Mouse (Mus musculus) lung, postnatal 0 days (tissue): ENCODE data around the gene Galnt14. TPM values are rescaled to one million over a fixed set of nuclear protein-coding genes. Genes with fewer than 3 reads are reported as not detected.

Experiments used
- ATAC-seq: fragments of 200-750 bp; cut with Nextera tagmentation; 2 replicates; pipeline ENCODE4 v1.8.0; 2017; ENCODE audit warnings: moderate library complexity
- DNase-seq: peaks from one replicate; pipeline ENCODE4 v3.0.0-alpha.2; 2016; ENCODE audit warnings: low spot score
- H3K27ac ChIP-seq: fragments of 300-500 bp; sonication (generic); 2 replicates; pipeline ENCODE4 v1.5.1; 2014; ENCODE audit warnings: antibody characterized with exemption, mild to moderate bottlenecking, low read length, mixed read lengths
- H3K27me3 ChIP-seq: fragments of 300-500 bp; sonication (generic); replicated peaks from 2 replicates; pipeline ENCODE4 v1.6.1; 2014; ENCODE audit warnings: low read length, mixed read lengths; ENCODE audit not compliant: insufficient read depth
- H3K36me3 ChIP-seq: fragments of 300-500 bp; sonication (generic); 2 replicates; pipeline ENCODE4 v1.6.1; 2014; ENCODE audit warnings: low read length, mixed read lengths; ENCODE audit not compliant: insufficient read depth
- H3K4me1 ChIP-seq: fragments of 300-500 bp; sonication (generic); 2 replicates; pipeline ENCODE4 v1.6.1; 2014; ENCODE audit warnings: antibody characterized with exemption, low read depth, low read length, mixed read lengths; ENCODE audit not compliant: insufficient read depth
- H3K4me2 ChIP-seq: fragments of 300-500 bp; sonication (generic); replicated peaks from 2 replicates; pipeline ENCODE4 v1.6.1; 2014; ENCODE audit warnings: low read depth, mild to moderate bottlenecking, low read length, moderate library complexity, mixed read lengths
- H3K4me3 ChIP-seq: fragments of 300-500 bp; sonication (generic); 2 replicates; pipeline ENCODE4 v1.5.1; 2014; ENCODE audit warnings: low read depth, low read length
- H3K9ac ChIP-seq: fragments of 300-500 bp; sonication (generic); replicated peaks from 2 replicates; pipeline ENCODE4 v1.6.1; 2014; ENCODE audit warnings: low read depth, mild to moderate bottlenecking
- H3K9me3 ChIP-seq: fragments of 300-500 bp; sonication (generic); 2 replicates; pipeline ENCODE4 v1.6.1; 2016; ENCODE audit warnings: low read length, mixed read lengths
- CTCF ChIP-seq: IDR thresholded peaks from 2 replicates; pipeline ENCODE4 v1.5.1; 2016; ENCODE audit warnings: antibody characterized with exemption, mild to moderate bottlenecking
- EP300 ChIP-seq: IDR thresholded peaks from 2 replicates; pipeline ENCODE4 v1.6.1; 2016; ENCODE audit warnings: antibody characterized with exemption, mild to moderate bottlenecking, control low read depth
- WGBS: fragments of 180-500 bp; shearing (Covaris S2); extraction: QIAGEN DNeasy Blood & Tissue Kit; methylation state at CpG from one replicate; pipeline ENCODE4 v1.1.7; 2014; 5-methylcytosine and 5-hydroxymethylcytosine counted together
- polyA plus RNA-seq: library from polyadenylated mRNA; unstranded; fragments of >200 nt; fragmentation: Nextera tagmentation; extraction: Ambion mirVana; gene quantifications from 2 replicates; pipeline ENCODE4 v1.2.1, GENCODE M21; 2015

Galnt14 gene
- polyA plus RNA-seq, 1 experiment from 2014 or later = 0.06 TPM

DNA sequence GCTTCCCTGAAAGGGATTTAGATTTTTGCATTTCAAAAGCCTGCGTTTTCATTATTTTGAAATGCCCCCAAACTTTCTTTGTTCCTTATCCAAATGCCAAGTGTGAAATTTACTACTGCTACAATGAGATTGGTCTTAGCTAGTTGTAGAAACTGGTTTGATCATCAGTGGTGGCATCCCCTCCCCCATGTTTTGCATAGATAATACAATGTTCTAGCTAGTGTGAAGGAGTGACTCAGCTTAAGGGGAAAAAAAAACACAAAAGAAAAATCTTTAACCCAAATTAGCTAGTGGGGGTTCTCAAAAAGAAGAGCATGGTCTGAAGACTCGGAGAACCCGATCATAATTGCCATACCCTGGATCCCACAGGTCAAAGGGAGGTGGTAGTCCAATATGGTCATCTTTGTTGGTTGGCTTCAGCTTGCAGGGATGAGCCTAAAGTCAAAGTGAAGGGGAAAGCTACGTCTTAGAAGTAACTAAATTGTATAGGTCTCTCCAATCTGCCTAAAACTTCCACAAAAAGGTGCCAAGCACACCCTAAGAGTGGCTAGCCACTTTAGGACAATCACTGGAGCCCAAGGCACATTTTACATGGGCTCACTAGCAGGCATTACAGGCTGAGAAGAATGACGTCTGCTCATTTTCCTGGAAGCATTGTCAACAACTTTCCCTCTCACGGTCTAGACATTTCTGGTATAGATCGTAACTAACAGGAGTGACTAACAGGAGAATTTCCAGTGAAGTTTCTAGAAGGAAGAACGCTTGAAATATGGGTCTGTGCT, 4.4 kb upstream of the Galnt14 start:
- Histone ChIP-seq H3K9me3 (no peaks in the 10 kb centered on the region), H3K9ac (no peak overlapping the region), H3K4me3 (no peak overlapping the region), H3K4me1 (0 out of 2 replicates have a peak, but pooled peaks cover 7% of the 10 kb centered on the region), H3K27ac (no peak overlapping the region), H3K27me3 (peaks cover 19% of the 10 kb centered on the region), H3K4me2 (no peak overlapping the region), H3K36me3 (no peaks in the 10 kb centered on the region)
- no peak for ATAC-seq
- TF ChIP-seq EP300 (no peak), CTCF (no peak)
- no peak for DNase-seq
- WGBS = 76% methylated on average over 8 of the region's 8 CpGs

DNA sequence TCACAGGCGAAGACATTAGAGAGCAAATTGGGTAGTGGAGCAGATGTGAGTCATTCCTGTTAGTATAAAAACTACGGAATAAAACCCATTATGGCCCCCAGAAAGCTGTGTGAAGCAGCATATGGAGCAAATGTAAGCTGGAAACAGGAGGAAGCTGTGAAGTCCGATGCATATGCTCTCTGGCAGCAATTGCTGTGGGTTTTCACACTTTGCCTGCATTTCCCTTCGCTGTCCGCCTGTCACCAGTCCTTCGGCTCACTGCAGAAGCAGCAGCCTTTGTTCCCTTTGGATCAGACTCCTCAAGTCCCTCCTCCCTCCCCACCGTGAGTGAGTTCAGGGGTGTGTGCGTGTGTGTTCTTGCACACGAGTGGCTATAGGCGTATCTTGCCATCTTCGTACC, 3.1 kb upstream of the Galnt14 start:
- no peaks in the 10 kb centered on the region for H3K9me3 ChIP-seq
- TF ChIP-seq EP300 = no peak
- TF ChIP-seq CTCF = no peak
- H3K4me2 ChIP-seq = no peak overlapping the region
- no peak overlapping the region for H3K4me3 ChIP-seq
- no peak for DNase-seq
- 0 out of 2 replicates have a peak, but pooled peaks cover 8% of the 10 kb centered on the region for H3K4me1 ChIP-seq
- no peaks in the 10 kb centered on the region for H3K36me3 ChIP-seq
- WGBS = 40% methylated on average over 11 of the region's 11 CpGs
- H3K9ac ChIP-seq = no peak overlapping the region
- peaks cover 25% of the 10 kb centered on the region for H3K27me3 ChIP-seq
- no peak for ATAC-seq
- no peak overlapping the region for H3K27ac ChIP-seq

DNA sequence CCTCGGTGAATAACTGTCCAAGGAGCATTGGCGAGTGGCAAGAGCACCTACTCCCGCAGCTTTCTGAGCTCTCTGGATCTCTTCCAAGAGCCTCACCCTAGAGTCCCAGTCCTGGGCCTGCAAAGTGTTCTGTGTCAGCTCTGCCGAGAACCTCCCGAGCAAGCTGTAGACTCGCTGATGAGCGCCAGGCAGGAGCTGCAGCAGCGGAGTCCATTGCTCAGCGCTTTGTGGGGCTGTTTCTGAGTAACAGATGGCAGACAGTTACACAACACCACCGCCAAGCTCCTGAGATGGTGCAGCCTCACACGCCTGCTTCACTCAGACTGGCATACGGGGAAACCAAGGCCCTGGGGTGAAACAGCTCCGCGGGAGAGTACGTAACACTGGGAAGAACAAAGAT, 1.7 kb upstream of the Galnt14 start:
- Histone ChIP-seq H3K4me3 (no peak overlapping the region), H3K4me2 (no peak overlapping the region), H3K9me3 (no peaks in the 10 kb centered on the region; the same call in 1 of the 2 replicates), H3K27me3 (peaks cover 25% of the 10 kb centered on the region), H3K4me1 (0 out of 2 replicates have a peak, but pooled peaks cover 8% of the 10 kb centered on the region), H3K9ac (no peak overlapping the region), H3K36me3 (no peaks in the 10 kb centered on the region), H3K27ac (no peak overlapping the region)
- DNase-seq (no peak), ATAC-seq (no peak)
- TF ChIP-seq EP300 (no peak), CTCF (no peak)
- WGBS = 60% methylated on average over 15 of the region's 15 CpGs

DNA sequence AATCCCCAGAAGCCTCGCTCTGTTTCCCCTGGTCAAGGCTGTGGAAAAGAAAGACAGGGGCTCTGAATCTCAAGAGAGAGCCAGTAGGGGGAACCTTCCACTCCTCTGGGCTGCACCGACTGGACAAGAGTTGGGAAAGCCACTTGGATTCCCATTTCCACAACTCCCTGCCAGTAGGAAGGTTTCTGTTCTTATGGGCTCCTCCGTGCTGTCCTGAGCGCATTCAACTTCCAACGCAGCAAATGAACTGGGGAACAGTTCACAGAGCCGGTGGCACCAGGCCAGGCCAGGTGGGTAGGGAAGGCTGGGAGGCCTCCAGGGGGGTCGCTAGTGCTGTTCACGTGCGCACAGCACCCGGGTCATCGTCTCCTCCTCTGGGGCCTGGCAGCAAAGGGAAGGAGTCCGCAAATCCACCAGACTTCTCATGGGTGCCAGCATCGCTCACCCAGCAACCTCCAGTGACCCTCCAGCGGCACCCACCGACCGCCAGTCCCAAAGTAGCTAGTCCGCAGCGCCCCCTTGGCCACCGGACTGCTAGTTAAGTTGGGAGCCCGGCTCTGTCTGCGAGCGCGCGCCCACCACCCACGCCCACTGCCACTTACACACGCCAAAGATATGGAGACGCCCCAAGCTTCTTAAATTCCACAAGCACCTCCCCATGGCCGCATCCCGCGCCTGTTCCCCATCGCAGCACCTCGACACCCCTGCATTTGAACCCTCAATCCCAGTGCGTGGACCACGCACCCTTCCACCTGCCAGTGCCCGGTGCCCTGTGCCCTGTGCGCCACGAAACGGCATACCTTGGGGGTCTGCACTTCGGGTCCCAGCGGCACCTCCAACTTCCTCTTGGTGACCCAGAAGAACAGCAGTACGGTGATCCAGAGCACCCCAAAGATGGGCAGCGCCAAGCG, 867 bp downstream of the Galnt14 start:
- TF ChIP-seq EP300 (no peak), CTCF (no peak)
- H3K9me3 ChIP-seq = no peaks in the 10 kb centered on the region; the same call in 1 of the 2 replicates
- DNase-seq = peak; percentile 5
- peak overlapping the region; percentile 69 for H3K4me2 ChIP-seq
- no peak overlapping the region for H3K27ac ChIP-seq
- H3K27me3 ChIP-seq = peaks cover 25% of the 10 kb centered on the region
- H3K4me1 ChIP-seq = 0 out of 2 replicates have a peak, but pooled peaks cover 8% of the 10 kb centered on the region
- ATAC-seq = no peak
- no peaks in the 10 kb centered on the region for H3K36me3 ChIP-seq
- H3K9ac ChIP-seq = no peak overlapping the region
- H3K4me3 ChIP-seq = peak overlapping the region; percentile 41
- WGBS = 2% methylated on average over 42 of the region's 43 CpGs

DNA sequence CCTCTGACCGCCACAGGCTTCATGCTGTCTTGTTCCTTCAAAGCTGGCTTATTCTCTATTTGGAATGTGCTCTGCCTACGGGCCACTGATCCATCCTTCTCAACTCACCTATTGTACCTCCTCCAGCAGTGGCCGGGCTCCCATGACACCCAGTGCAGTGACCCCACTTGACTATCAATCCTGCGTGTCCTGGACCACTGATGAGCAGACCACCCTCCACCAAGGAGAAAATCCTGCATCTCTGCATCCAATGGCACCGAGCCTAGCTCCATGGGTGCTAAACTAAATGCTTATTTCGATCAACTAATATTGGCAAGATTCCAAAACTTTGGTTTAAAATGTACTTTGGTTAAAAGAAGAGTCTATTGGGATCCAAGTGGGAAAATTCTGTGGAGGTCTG, 1.8 kb downstream of the Galnt14 start:
- DNase-seq = no peak
- H3K9ac ChIP-seq = no peak overlapping the region
- H3K9me3 ChIP-seq = no peaks in the 10 kb centered on the region; the same call in 1 of the 2 replicates
- WGBS = 83% methylated on average over 6 of the region's 6 CpGs
- no peak overlapping the region for H3K4me3 ChIP-seq
- H3K27me3 ChIP-seq = peaks cover 25% of the 10 kb centered on the region
- TF ChIP-seq CTCF = no peak
- TF ChIP-seq EP300 = no peak
- H3K27ac ChIP-seq = no peak overlapping the region
- H3K4me1 ChIP-seq = 0 out of 2 replicates have a peak, but pooled peaks cover 8% of the 10 kb centered on the region
- no peak overlapping the region for H3K4me2 ChIP-seq
- H3K36me3 ChIP-seq = no peaks in the 10 kb centered on the region
- no peak for ATAC-seq

DNA sequence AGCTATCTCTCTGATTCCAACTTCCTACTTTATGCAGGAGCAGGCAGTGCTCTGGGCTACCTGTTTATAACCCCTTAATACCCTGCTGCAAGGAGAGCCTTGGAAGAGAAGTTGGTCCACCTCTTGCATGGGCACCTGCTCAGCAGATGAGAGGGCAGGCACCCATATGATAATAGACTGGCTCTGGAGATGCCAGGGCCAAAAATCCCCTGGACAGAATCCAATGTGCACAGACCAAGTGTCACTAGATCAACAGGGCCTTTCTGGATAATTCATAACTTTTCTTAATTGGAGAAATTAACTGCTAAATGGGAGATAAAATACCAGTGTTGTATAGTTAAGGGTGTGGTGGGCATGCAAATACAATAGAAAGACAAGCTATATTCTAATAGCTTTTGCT, 6.7 kb downstream of the Galnt14 start:
- no peaks in the 10 kb centered on the region for H3K4me1 ChIP-seq
- no peaks in the 10 kb centered on the region for H3K27me3 ChIP-seq
- no peaks in the 10 kb centered on the region for H3K36me3 ChIP-seq
- ATAC-seq (no peak), DNase-seq (no peak)
- no peak overlapping the region for H3K4me3 ChIP-seq
- H3K9ac ChIP-seq = no peak overlapping the region
- H3K9me3 ChIP-seq = no peaks in the 10 kb centered on the region; the same call in 1 of the 2 replicates
- H3K4me2 ChIP-seq = no peak overlapping the region
- no peak overlapping the region for H3K27ac ChIP-seq
- no peak for TF ChIP-seq EP300
- TF ChIP-seq CTCF = no peak
